Mouse (Mus musculus): ENCODE results near the gene Chd9.

Chd9 gene

GRCm38 (mm10) chr8:90964044-90964443 is 135.9 kb downstream of the Chd9 start:
- DNase-seq (ENCODE audit: low read depth, low spot score): no peak

DNA sequence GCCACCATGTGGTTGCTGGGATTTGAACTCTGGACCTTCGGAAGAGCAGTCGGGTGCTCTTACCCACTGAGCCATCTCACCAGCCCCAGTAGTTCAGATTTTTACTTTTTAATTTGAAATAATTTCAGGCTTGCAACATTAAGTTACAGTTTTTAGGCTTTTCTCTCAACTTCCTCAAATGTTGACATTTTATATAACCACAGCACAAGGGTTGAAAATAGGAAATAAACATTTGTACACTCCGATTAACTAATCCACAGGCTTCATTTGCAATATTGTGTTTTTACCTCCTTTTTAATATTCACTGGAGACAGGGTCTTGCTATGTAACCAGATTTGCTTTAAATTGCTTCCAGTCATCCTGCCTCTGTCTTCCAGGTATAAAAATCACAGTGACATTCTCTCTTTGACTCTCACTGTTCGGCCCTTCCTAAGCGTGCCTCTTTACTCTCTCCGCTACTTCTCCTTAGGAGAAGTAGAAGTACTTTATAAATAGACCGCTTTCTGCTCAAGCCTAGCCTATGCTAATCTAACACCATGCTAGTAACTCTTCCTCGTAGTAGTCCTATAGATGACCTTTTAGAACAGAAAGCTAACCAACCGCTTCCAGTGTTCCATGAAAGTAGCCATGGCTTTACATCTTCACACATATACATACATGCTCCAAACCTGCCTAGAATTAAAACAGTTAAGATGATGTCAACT is 137.5 kb downstream of the Chd9 start:
- DNase-seq (ENCODE audit: low read depth, low spot score): no peak

DNA sequence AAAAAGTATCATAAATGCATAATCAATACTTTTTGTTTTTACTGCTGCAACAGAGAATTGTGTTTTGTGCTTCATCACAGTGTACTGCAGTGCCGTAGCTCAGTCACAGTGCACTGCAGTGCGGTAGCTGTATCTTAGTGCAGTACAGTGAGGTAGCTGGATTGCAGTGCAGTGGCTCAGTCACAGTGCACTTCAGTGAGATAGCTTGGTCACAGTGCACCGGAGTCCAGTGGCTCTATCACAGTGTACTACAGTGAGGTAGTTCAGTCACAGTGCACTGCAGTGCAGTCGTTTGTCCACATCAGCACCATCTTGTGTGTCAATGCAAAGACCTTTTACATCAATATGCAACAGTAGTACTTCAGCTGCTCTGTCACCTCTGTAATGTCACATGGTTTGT is 140.2 kb downstream of the Chd9 start:
- DNase-seq (ENCODE audit: low read depth, low spot score): no peak

- no peak for DNase-seq (ENCODE audit: low read depth, low spot score)
Measured at GRCm38 (mm10) chr8:90976960-90977371, 148.8 kb downstream of the Chd9 start.

- no peak for DNase-seq (ENCODE audit: low read depth, low spot score)
Measured at GRCm38 (mm10) chr8:90978720-90979119, 150.6 kb downstream of the Chd9 start.

DNA sequence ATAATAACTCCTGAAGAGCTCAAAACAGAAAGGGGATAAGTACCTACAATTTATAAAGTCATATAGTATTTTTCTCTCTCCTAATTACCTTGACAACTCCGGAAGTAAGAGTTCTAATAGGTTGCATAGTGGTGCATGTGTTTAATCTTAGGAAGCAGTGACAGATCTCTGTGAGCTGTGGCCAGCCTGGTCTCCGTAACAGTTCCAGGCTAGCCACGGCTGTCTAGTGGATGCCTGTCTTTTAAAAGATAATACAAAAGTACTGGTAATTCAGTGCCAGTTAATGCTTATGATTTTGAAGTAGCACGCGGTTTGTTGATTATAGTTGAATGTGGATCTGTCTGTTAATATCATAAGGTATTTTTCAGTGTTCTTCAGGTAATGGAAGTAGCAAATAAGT is 151.1 kb downstream of the Chd9 start:
- no peak for DNase-seq (ENCODE audit: low read depth, low spot score)

DNA sequence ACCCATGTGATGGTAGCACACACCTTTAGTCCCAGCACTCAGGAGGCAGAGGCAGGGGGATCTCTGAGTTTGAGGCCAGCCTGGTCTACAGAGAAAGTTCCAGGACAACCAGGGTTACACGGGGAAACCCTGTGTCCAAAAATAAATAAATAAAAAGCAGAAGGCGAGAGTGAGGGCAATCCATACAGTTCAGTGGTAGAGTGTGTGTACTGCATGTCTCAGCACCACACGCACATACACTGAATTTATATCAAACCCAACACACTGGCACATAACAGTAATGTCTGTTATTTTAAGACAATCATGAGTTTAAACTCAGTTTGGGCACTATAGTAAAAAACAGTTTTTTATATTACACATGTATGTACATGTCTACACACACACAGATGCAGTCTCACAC is 153.9 kb downstream of the Chd9 start:
- no peak for DNase-seq (ENCODE audit: low read depth, low spot score)

DNA sequence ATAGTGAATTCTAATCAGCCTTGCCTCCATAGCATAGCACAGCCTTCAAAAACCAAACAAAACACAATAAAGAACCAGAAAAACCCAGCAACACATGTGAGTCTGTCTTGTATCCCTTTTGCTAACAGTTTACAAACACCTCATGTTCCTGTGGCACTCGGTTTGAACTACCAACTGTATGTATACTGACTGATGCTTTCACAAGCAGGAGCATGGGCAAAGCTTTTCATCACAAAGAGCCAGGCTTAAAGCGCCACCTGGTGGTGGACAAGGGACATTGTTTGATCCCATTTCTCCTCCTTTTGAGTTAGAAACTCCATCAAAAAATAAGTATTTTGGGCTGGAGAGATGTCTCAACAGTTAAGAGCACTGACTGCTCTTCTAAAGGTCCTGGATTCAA is 191.6 kb downstream of the Chd9 start:
- DNase-seq (ENCODE audit: low read depth, low spot score): peak; percentile 56

DNA sequence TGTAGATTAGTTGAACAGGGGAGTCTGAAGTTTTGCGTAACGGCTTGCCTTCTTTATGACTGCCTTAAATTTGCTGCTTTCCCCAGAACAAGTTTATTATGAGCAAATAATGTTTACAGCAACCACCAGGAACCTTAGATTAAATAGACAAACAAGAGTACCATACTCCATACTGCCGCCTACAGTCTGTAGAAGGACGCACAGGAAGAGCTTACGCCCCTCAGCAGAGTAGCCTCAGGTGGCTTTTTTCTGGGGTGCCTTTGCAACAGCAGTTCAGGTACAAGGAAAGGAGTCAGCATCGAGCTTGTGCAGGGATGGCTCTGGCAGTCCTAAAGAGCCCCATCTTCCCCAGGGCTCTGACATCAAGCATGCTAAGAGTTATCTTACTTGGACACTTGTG is 206.3 kb downstream of the Chd9 start:
- DNase-seq (ENCODE audit: low read depth, low spot score): no peak

DNA sequence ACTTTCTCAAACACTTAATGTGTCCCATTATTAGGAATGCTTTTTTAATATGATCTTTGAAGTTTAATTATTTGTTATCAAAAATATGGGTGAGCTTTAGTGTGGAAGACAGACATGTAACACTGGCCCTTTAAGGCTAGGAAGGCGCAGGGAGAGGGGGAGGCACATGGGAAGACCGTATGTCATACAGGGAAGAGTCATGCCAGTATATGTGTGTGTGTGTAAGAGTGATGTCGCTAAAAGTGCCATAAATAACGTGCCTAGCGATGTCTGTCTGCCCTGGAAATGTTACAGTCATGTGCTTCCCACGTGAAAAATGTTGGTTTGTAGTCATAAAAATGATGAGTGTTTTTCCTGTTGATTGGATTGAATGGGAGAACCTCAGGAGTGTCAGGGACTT is 208.8 kb downstream of the Chd9 start:
- no peak for DNase-seq (ENCODE audit: low read depth, low spot score)

DNA sequence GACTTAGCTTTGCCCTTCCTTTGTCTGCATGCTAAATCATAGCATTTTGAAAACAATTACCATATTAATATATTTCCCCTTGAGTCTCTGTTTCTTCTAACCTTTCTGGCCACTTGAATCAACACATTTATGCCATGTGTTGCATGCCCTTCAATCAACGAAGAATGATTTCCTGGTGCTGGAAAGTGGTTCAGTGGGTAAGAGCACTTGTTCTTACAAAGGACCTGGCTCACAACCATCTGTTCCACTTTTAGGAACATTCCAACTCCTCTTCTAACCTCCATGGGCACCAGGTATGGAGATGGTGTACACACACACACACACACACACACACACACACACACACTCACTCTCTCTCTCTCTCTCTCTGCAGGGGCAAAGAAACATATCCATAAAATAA is 210.5 kb downstream of the Chd9 start:
- no peak for DNase-seq (ENCODE audit: low read depth, low spot score)

GRCm38 (mm10) chr8:91046370-91046769 is 218.2 kb downstream of the Chd9 start:
- no peak for DNase-seq (ENCODE audit: low read depth, low spot score)

DNA sequence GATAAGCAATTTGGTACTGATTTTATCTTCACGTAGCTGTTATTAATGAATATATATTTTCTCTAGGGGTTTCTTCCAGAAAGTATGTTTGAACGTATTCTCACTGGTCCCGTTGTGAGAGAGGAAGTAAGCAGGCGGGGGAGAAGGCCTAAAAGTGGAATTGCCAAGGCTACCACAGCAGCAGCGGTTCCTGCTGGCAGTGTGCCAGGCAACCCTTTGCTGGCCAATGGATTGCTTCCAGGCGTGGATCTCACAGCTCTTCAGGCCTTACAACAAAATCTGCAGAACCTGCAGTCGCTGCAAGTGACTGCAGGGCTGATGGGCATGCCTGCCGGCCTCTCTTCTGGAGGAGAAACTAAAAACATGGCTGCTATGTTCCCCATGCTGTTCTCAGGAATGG is 222.9 kb downstream of the Chd9 start:
- DNase-seq (ENCODE audit: low read depth, low spot score): no peak

- DNase-seq (ENCODE audit: low read depth, low spot score): no peak
Measured at GRCm38 (mm10) chr8:91054418-91054817, 226.3 kb downstream of the Chd9 start.

DNA sequence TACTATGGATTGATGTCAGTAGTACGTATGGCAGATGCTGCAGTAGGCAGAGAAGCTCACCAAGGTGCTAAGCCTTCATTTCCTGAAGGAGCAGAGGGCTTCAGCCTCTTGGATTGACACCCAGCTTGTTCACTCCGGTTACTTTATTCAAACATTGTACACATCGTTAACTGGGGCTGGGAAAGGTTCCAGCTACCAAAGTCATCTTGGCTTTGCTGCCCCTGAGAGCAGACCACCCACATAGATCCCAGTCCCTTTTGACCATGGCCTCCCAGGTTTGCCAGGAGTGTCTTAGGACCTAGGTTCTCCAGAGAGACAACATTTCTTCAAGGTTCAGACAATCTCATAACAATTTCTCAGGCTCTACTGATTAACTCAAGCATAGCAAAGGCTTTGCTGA is 228.7 kb downstream of the Chd9 start:
- DNase-seq (ENCODE audit: low read depth, low spot score): no peak

- no peak for DNase-seq (ENCODE audit: low read depth, low spot score)
Measured at GRCm38 (mm10) chr8:91059086-91059578, 231.0 kb downstream of the Chd9 start.

DNA sequence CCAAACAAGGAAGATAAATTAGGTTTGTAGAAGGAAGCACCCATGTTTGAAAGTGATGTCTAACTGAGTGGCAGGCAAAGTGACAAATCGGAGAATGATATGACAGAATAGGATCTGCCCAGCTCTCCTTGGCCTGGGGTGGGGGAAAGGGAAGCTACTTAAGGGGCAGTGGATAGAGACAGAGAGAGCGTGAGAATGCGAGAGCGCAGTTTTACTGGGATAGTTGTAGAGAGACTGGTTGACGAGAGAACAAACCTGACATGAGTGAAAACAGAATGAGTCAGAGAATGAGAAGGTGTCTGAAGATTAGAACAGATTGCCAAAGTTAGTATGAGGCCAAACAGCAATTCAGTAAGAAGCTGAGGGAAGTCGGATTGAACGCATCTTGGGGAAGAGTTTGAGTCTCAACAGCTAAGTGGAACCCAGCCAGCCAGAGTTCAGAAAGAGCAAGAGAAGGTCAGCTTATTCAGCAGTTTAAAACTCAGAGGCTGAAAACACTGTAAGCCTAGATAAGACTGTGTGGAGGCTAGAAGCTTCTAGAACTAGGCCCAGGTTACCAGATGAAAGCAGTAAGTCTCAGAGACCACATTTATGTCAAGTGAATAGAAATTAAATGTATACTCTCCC is 231.8 kb downstream of the Chd9 start:
- no peak for DNase-seq (ENCODE audit: low read depth, low spot score)

GRCm38 (mm10) chr8:91060555-91061471 is 232.7 kb downstream of the Chd9 start:
- DNase-seq (ENCODE audit: low read depth, low spot score): no peak

- no peak for DNase-seq (ENCODE audit: low read depth, low spot score)
Measured at GRCm38 (mm10) chr8:91065179-91065578, 237.0 kb downstream of the Chd9 start.

DNA sequence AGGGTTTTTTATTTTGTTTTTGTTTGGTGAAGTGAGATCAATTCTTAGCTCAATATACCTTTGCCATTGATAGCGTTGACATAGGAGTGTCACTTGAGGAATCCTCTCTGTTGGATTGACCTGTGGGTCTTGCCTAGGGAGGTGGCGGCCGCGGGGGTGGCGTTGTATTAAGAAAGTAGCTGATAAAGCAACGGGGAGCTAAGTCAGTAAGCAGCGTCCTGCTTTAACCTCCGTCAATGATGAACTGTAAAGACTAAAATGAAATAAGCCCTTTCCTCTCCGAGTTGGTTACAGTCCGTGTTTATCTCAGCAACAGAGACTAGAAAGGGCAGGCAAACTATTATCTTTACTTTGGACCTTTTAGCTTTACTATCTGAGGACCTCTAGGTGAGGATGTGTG is 241.3 kb downstream of the Chd9 start:
- no peak for DNase-seq (ENCODE audit: low read depth, low spot score)

GRCm38 (mm10) chr8:91069834-91070233 is 241.7 kb downstream of the Chd9 start, which contains the start of gene Rbl2:
Gene Rbl2, plus strand, starts transcription at chr8:91070057.
- peak; percentile 80 for DNase-seq (ENCODE audit: low read depth, low spot score)

- peak; percentile 40 for DNase-seq (ENCODE audit: low read depth, low spot score)
Measured at GRCm38 (mm10) chr8:91070275-91070859, 242.2 kb downstream of the Chd9 start.

Data from retina, adult 2 months (tissue).